Mouse (Mus musculus) ES-Bruce4 (cell line): ENCODE data around the gene Tmem184b. TPM values are rescaled to one million over a fixed set of nuclear protein-coding genes. Genes with fewer than 3 reads are reported as not detected.

Source experiments
- H3K27ac ChIP-seq: 2 replicates; pipeline ENCODE4 v1.5.1; 2012; ENCODE audit warnings: low read length, inconsistent platforms; ENCODE audit not compliant: insufficient read depth
- H3K27me3 ChIP-seq: 2 replicates; pipeline ENCODE4 v1.6.1; 2012; ENCODE audit warnings: mild to moderate bottlenecking, low read length, inconsistent platforms; ENCODE audit not compliant: control insufficient read depth, poor library complexity, insufficient read depth, severe bottlenecking
- H3K36me3 ChIP-seq: 2 replicates; pipeline ENCODE4 v1.6.1; 2012; ENCODE audit warnings: inconsistent platforms, mild to moderate bottlenecking, low read length, moderate library complexity; ENCODE audit not compliant: control insufficient read depth, poor library complexity, insufficient read depth, severe bottlenecking
- H3K4me1 ChIP-seq: one replicate; pipeline ENCODE4 v1.8.1; 2011; ENCODE audit warnings: low read length; ENCODE audit not compliant: control insufficient read depth, insufficient read depth
- H3K4me3 ChIP-seq: 2 replicates; pipeline ENCODE4 v1.5.1; 2011; ENCODE audit warnings: low read depth, mild to moderate bottlenecking, low read length
- H3K9ac ChIP-seq: 2 replicates; pipeline ENCODE4 v1.6.1; 2012; ENCODE audit warnings: low read depth, mild to moderate bottlenecking, inconsistent platforms; ENCODE audit not compliant: poor library complexity, severe bottlenecking
- H3K9me3 ChIP-seq: replicated peaks from 2 replicates; pipeline ENCODE4 v1.6.1; 2012; ENCODE audit warnings: mild to moderate bottlenecking, low read length, inconsistent platforms; ENCODE audit not compliant: control insufficient read depth, poor library complexity, insufficient read depth, severe bottlenecking
- CTCF ChIP-seq: IDR thresholded peaks from one replicate; pipeline ENCODE4 v1.8.1; 2011; ENCODE audit warnings: low read depth, low read length
- EP300 ChIP-seq: IDR thresholded peaks from 2 replicates; pipeline ENCODE4 v1.6.1; 2011; ENCODE audit warnings: low read depth, low read length; ENCODE audit not compliant: insufficient read depth
- POLR2A ChIP-seq: IDR thresholded peaks from one replicate; pipeline ENCODE4 v1.8.1; 2011; ENCODE audit warnings: low read length; ENCODE audit not compliant: insufficient read depth
- polyA plus RNA-seq: library from polyadenylated mRNA; stranded (reverse); fragments of >200 nt; gene quantifications from 2 replicates; pipeline ENCODE4 v1.2.4, GENCODE M21; 2011; ENCODE audit warnings: low read depth; ENCODE audit not compliant: missing spikeins, insufficient read depth, insufficient read length

The Tmem184b gene
- polyA plus RNA-seq, 1 experiment = 59.6 TPM

DNA sequence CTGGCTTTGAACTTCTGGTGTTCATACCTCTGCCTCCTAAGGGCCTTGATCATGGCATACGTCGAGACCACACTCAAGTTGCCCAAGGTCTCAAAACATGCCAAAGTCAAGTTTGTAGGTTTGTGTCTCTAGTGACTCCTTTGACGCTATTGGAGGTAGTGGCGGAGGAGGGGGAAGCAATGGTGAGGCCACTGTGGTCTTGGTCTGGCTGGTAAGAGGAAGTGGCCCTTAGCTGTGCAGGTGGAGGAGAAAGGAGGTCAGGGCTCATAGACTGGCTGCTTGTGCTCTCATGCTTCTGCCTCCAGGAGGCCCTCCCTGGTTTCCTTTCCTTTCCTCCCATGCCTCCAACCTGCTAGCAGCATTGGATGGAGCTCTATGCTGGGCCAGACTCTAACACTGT is 52.5 kb downstream of the Tmem184b start:
- no peaks in the 10 kb centered on the region for H3K9me3 ChIP-seq
- no peak for TF ChIP-seq CTCF
- no peak for TF ChIP-seq EP300
- TF ChIP-seq POLR2A = no peak
- no peaks in the 10 kb centered on the region for H3K27me3 ChIP-seq
- H3K4me1 ChIP-seq = peaks cover 4% of the 10 kb centered on the region
- no peak overlapping the region for H3K9ac ChIP-seq
- H3K4me3 ChIP-seq = no peak overlapping the region
- H3K36me3 ChIP-seq = no peaks in the 10 kb centered on the region
- H3K27ac ChIP-seq = no peak overlapping the region

GRCm38 (mm10) chr15:79348651-79349050 is 54.7 kb downstream of the Tmem184b start:
- H3K27ac ChIP-seq = no peak overlapping the region

DNA sequence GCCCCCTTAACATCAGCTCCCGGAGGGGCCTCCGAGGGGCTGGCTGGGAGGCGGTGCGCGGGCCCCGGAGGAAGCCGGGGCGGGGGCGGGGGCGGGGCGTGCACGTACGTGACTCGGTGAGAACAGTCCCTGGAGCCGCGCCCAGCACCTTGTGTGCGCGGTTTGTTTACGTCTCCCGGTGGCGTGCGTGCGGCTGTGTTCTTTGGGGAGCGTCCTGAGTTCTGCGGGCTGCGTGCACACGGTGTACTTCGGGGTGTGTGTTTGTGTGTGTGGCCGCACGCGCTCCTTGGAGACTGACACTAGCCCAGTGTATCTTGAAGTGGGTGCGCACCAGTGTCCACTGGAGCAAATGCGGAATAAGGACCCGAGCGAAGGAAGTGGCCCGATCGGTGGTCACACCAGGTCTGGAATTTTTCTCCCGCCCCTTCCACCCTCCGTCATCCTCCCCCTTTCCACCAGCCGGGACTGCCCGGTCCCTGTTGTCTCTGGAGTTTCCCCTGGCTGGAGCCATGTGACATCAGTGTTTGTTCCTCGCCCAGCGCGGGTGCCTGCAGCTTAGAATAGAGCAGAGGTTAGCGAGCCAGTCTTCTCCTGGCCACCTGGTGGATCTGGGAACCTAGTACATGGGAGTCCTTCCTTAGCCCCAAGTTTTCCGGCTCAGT is 55.4 kb downstream of the Tmem184b start:
- H3K27me3 ChIP-seq = no peaks in the 10 kb centered on the region
- peak overlapping the region; percentile 73 for H3K4me3 ChIP-seq
- no peaks in the 10 kb centered on the region for H3K36me3 ChIP-seq
- H3K4me1 ChIP-seq = peaks cover 4% of the 10 kb centered on the region
- H3K9ac ChIP-seq = peak overlapping the region; percentile 68
- TF ChIP-seq CTCF (no peak), EP300 (0 out of 2 replicates have a peak, but pooled peaks have one; percentile 5)
- H3K9me3 ChIP-seq = no peaks in the 10 kb centered on the region
- H3K27ac ChIP-seq = no peak overlapping the region; the same call in 1 of the 2 replicates

More at GRCm38 (mm10) chr15:79348651-79349050, 54.7 kb downstream of the Tmem184b start:
- no peaks in the 10 kb centered on the region for H3K27me3 ChIP-seq
- TF ChIP-seq CTCF = no peak
- no peaks in the 10 kb centered on the region for H3K9me3 ChIP-seq
- 0 out of 2 replicates have a peak overlapping the region, but pooled peaks have one; percentile 68 for H3K9ac ChIP-seq
- peak overlapping the region; percentile 73 for H3K4me3 ChIP-seq
- no peaks in the 10 kb centered on the region for H3K36me3 ChIP-seq
- peaks cover 4% of the 10 kb centered on the region for H3K4me1 ChIP-seq

DNA sequence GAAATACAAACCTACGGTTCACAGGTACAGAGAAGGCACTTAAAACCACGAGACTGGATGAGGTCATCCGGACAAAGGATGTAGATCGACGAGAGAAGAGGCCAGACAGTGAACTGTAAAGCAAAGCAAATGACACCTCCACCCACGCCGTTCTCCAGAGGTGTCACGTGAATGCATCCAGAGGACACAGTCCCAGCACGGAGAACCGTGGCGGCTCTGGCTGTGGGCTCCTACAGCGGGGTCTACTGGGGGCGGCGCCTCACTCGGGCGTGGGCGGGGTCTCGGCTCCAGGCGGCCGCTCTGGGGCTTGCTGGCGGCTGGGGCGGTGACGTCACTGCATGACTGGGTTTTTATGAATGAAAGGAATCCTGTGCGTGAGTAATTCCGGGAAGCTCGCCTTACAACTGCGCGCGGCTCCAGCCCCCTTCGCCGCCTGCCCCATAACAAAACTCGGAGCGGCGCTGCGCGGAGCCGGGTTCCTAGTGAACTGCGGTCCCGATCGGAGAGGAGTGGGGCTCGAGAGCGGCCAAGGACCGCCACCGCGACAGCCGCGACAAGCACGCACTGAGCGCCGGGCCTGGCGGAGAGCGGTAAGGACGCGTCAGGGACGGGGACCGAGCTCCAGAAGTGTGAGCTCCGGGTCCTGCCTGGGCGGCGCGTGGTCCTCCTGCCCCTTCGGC is 56.1 kb downstream of the Tmem184b start:
- TF ChIP-seq POLR2A (peak; percentile 20), CTCF (no peak)
- Histone ChIP-seq H3K4me1 (peaks cover 2% of the 10 kb centered on the region), H3K27ac (peak overlapping the region; percentile 18; the same call in 1 of the 2 replicates), H3K27me3 (no peaks in the 10 kb centered on the region), H3K4me3 (peak overlapping the region; percentile 73), H3K9ac (peak overlapping the region; percentile 68), H3K9me3 (no peaks in the 10 kb centered on the region), H3K36me3 (no peaks in the 10 kb centered on the region)

- no peaks in the 10 kb centered on the region for H3K27me3 ChIP-seq
- H3K4me3 ChIP-seq = peak within 1 kb of the TSS; percentile 73
- peak within 1 kb of the TSS; percentile 68 for H3K9ac ChIP-seq
- H3K27ac ChIP-seq = no peak within 1 kb of the TSS; the same call in 1 of the 2 replicates
- TF ChIP-seq EP300 (no peak), CTCF (no peak), POLR2A (no peak)
- H3K9me3 ChIP-seq = no peaks in the 10 kb centered on the region
- peaks cover 2% of the 10 kb centered on the region for H3K4me1 ChIP-seq
- H3K36me3 ChIP-seq = no peaks in the 10 kb centered on the region
Measured at GRCm38 (mm10) chr15:79346051-79346793, 57.1 kb downstream of the Tmem184b start, which contains the start of gene Maff. Maff (plus strand) TSS chr15:79346621.

GRCm38 (mm10) chr15:79344627-79345026 is 58.7 kb downstream of the Tmem184b start:
- H3K9ac ChIP-seq = no peak overlapping the region
- no peak for TF ChIP-seq EP300
- TF ChIP-seq POLR2A = no peak
- TF ChIP-seq CTCF = no peak
- no peak overlapping the region for H3K4me3 ChIP-seq
- H3K27me3 ChIP-seq = no peaks in the 10 kb centered on the region
- no peaks in the 10 kb centered on the region for H3K36me3 ChIP-seq
- no peaks in the 10 kb centered on the region for H3K9me3 ChIP-seq
- H3K4me1 ChIP-seq = peaks cover 2% of the 10 kb centered on the region
- no peak overlapping the region for H3K27ac ChIP-seq
